Mouse (Mus musculus): ENCODE measurements around the gene Hapln4. TPM values are rescaled to one million over a fixed set of nuclear protein-coding genes. Genes with fewer than 3 reads are reported as not detected.
A peak's percentile ranks its signal among the peaks of the same experiment; 100 is the strongest.

The Hapln4 gene
- polyA plus RNA-seq, 1 experiment from 2014 or later = not detected

DNA sequence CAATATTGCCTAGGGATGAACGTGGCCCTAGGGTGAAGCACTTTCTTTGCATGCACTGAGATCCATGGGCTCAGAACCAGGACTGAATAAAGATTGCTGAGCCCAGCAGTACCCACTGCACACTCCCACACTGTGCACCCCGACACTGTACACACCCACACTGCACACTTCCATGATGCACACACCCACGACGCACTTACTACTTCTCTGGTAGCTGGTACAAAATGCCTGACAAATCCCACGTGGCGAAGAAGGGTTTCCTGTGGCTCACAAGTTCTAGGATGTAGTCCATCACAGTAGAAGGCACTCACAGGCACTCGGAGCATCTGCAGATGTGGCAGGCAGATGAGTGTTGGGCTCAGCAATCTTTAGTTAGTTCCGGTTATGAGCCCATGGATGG lies 41.7 kb downstream of the Hapln4 start:
- H3K27ac ChIP-seq (ENCODE audit: low read length) = no peak overlapping the region
- H3K4me1 ChIP-seq (ENCODE audit: control insufficient read depth, insufficient read depth, low read length) = no peaks in the 10 kb centered on the region
- no peaks in the 10 kb centered on the region for H3K9me3 ChIP-seq (ENCODE audit: control insufficient read depth, low read depth, low read length)
- H3K27me3 ChIP-seq (ENCODE audit: control insufficient read depth, insufficient read depth, low read length) = no peaks in the 10 kb centered on the region
- 63% methylated on average over 8 of the region's 8 CpGs for WGBS
- H3K9ac ChIP-seq (replicated peaks; ENCODE audit: low read depth, low read length) = no peak overlapping the region
- no peak overlapping the region for H3K4me2 ChIP-seq (replicated peaks; ENCODE audit: low read depth, low read length)
- no peak for ATAC-seq (ENCODE audit: insufficient number of reproducible peaks, insufficient read depth, low FRiP score, low read depth)
- H3K4me3 ChIP-seq (ENCODE audit: low read depth, low read length) = no peak overlapping the region
- no peaks in the 10 kb centered on the region for H3K36me3 ChIP-seq (ENCODE audit: control insufficient read depth, insufficient read depth, low read length)

DNA sequence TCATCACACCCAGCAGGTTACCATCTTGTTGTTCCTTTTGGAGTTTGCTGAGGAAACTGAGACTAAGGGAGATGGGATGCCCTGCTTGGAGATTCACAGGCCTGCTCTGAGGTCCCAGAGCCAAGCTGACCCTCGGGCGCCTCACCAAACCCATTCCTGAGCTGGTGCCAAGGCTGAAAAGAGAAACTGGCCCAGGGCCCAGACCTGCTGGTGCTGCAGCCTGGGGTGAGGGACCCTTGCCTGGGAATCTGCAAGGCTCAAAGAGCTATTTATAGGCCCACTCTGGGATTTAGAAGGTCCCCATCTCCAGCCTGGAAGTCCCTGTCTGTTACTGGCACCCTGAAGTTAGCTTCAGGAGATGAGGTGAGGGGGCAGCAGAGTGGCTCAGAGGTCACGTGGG lies 45.2 kb downstream of the Hapln4 start:
- Histone ChIP-seq H3K9me3 (ENCODE audit: control insufficient read depth, low read depth, low read length) (no peaks in the 10 kb centered on the region), H3K4me3 (ENCODE audit: low read depth, low read length) (no peak overlapping the region), H3K27me3 (ENCODE audit: control insufficient read depth, insufficient read depth, low read length) (no peaks in the 10 kb centered on the region), H3K4me2 (replicated peaks; ENCODE audit: low read depth, low read length) (no peak overlapping the region), H3K36me3 (ENCODE audit: control insufficient read depth, insufficient read depth, low read length) (peaks cover 3% of the 10 kb centered on the region; the same call in 1 of the 2 replicates), H3K4me1 (ENCODE audit: control insufficient read depth, insufficient read depth, low read length) (no peaks in the 10 kb centered on the region), H3K9ac (replicated peaks; ENCODE audit: low read depth, low read length) (no peak overlapping the region), H3K27ac (ENCODE audit: low read length) (no peak overlapping the region)
- ATAC-seq (ENCODE audit: insufficient number of reproducible peaks, insufficient read depth, low FRiP score, low read depth) = no peak
- 72% methylated on average over 3 of the region's 3 CpGs for WGBS

- Histone ChIP-seq H3K4me2 (replicated peaks; ENCODE audit: low read depth, low read length) (no peak overlapping the region), H3K27ac (ENCODE audit: low read length) (no peak overlapping the region; the same call in 1 of the 2 replicates), H3K4me1 (ENCODE audit: control insufficient read depth, insufficient read depth, low read length) (no peaks in the 10 kb centered on the region), H3K27me3 (ENCODE audit: control insufficient read depth, insufficient read depth, low read length) (no peaks in the 10 kb centered on the region), H3K4me3 (ENCODE audit: low read depth, low read length) (no peak overlapping the region), H3K9ac (replicated peaks; ENCODE audit: low read depth, low read length) (no peak overlapping the region), H3K9me3 (ENCODE audit: control insufficient read depth, low read depth, low read length) (no peaks in the 10 kb centered on the region), H3K36me3 (ENCODE audit: control insufficient read depth, insufficient read depth, low read length) (peaks cover 12% of the 10 kb centered on the region)
- ATAC-seq (ENCODE audit: insufficient number of reproducible peaks, insufficient read depth, low FRiP score, low read depth) = no peak
- WGBS = 67% methylated on average over 9 of the region's 9 CpGs
These were observed 46.2 kb downstream of the Hapln4 start for GRCm38 (mm10) chr8:70129309-70129952.

DNA sequence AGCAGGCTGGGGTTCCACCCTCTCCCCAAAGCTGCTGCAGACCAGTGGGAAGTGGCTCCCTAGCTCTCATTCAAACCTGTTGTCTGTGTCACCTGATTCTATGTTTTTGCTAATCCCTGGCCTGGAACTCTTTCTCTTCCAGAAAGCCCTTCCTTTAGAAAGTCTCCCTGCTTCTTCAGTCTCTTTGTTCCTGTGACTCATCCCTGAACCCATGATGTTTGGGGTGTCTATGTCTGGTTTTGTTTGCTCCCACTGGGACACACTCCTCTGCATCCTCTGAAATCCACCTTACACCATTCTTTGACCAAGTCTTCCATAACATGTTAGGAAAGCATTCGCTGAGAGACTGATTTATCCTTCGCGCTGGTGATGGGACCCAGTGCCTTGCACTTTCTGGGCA lies 46.8 kb downstream of the Hapln4 start:
- H3K27ac ChIP-seq (ENCODE audit: low read length) = no peak overlapping the region
- WGBS = 83% methylated on average over 3 of the region's 3 CpGs
- ATAC-seq (ENCODE audit: insufficient number of reproducible peaks, insufficient read depth, low FRiP score, low read depth) = no peak

DNA sequence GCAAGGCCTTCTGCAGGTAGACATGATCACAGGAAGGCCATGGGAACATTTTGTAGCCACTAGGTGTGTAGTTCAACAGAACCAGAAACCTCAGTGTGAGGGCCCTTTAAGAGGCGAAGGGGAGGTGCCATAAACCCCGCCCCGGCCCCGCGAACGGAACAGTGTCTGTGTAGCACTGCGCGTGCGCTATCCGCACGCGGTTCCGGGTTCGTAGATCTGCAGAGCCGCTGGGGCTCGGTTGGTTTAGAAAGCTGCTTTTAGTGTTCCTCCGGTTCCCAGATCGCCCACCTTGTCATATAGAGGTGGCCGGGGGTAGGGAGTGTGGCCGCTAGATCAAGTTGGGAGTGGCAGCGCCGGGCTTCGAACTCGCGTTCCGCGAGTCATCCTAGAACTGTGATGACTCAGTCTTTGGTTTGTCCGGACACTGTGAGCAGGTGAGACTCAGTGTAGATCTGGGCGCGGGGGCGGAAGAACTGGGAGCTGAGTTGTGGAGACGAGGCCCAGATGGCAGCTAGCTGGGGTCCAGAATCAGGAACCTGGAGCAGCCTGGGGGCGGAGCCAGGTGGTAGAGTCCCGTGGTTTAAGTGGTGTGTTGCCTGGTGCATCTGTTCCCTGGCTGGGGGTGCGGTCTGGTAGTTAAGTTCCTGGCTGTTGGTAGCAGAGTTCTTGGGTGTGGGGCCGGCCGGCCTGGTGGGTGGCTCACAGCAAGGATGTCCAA lies 48.1 kb downstream of the Hapln4 start, which contains the start of gene Nr2c2ap:
Gene Nr2c2ap, plus strand, starts transcription at position 168 of the 718 bp plus-strand sequence.
- Histone ChIP-seq H3K4me1 (ENCODE audit: control insufficient read depth, insufficient read depth, low read length) (no peaks in the 10 kb centered on the region), H3K9ac (replicated peaks; ENCODE audit: low read depth, low read length) (peak within 1 kb of the TSS; percentile 56), H3K36me3 (ENCODE audit: control insufficient read depth, insufficient read depth, low read length) (peaks cover 30% of the 10 kb centered on the region), H3K9me3 (ENCODE audit: control insufficient read depth, low read depth, low read length) (no peaks in the 10 kb centered on the region), H3K4me3 (ENCODE audit: low read depth, low read length) (peak within 1 kb of the TSS; percentile 72), H3K4me2 (replicated peaks; ENCODE audit: low read depth, low read length) (peak within 1 kb of the TSS; percentile 80), H3K27me3 (ENCODE audit: control insufficient read depth, insufficient read depth, low read length) (no peaks in the 10 kb centered on the region), H3K27ac (ENCODE audit: low read length) (0 out of 2 replicates have a peak within 1 kb of the TSS, but pooled peaks have one; percentile 27)
- 2% methylated on average over 37 of the region's 37 CpGs for WGBS
- peak; percentile 85 for ATAC-seq (ENCODE audit: insufficient number of reproducible peaks, insufficient read depth, low FRiP score, low read depth)

More for the DNA sequence above, 46.8 kb downstream of the Hapln4 start:
- no peaks in the 10 kb centered on the region for H3K27me3 ChIP-seq (ENCODE audit: control insufficient read depth, insufficient read depth, low read length)
- H3K4me1 ChIP-seq (ENCODE audit: control insufficient read depth, insufficient read depth, low read length) = no peaks in the 10 kb centered on the region
- H3K4me3 ChIP-seq (ENCODE audit: low read depth, low read length) = no peak overlapping the region
- no peak overlapping the region for H3K9ac ChIP-seq (replicated peaks; ENCODE audit: low read depth, low read length)
- H3K9me3 ChIP-seq (ENCODE audit: control insufficient read depth, low read depth, low read length) = no peaks in the 10 kb centered on the region
- H3K4me2 ChIP-seq (replicated peaks; ENCODE audit: low read depth, low read length) = no peak overlapping the region
- H3K36me3 ChIP-seq (ENCODE audit: control insufficient read depth, insufficient read depth, low read length) = peaks cover 18% of the 10 kb centered on the region

DNA sequence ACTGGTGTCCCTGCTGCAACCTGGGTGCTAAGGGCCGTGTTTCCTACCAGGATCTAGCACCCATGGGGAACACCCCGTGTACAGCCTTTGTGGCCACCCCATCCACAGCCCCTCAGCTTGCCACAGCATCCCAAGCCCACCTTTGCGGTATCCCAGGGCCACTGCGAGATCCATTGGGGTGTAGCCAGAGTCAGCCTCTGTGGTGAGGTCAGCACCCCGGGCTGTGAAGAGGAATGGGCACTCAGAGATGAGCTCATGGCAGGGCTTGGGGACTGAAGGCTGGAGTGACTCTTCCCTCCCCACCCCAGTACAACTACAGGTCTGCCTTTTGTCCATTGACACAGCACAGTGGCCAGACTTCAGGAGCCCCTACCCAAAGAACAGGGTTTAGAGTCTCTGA lies 50.8 kb downstream of the Hapln4 start:
- peaks cover 8% of the 10 kb centered on the region for H3K4me1 ChIP-seq (ENCODE audit: control insufficient read depth, insufficient read depth, low read length)
- H3K4me3 ChIP-seq (ENCODE audit: low read depth, low read length) = no peak overlapping the region
- H3K36me3 ChIP-seq (ENCODE audit: control insufficient read depth, insufficient read depth, low read length) = peaks cover 31% of the 10 kb centered on the region
- H3K27me3 ChIP-seq (ENCODE audit: control insufficient read depth, insufficient read depth, low read length) = no peaks in the 10 kb centered on the region
- H3K4me2 ChIP-seq (replicated peaks; ENCODE audit: low read depth, low read length) = no peak overlapping the region
- 95% methylated on average over 5 of the region's 5 CpGs for WGBS
- H3K27ac ChIP-seq (ENCODE audit: low read length) = no peak overlapping the region
- no peaks in the 10 kb centered on the region for H3K9me3 ChIP-seq (ENCODE audit: control insufficient read depth, low read depth, low read length)
- ATAC-seq (ENCODE audit: insufficient number of reproducible peaks, insufficient read depth, low FRiP score, low read depth) = no peak
- no peak overlapping the region for H3K9ac ChIP-seq (replicated peaks; ENCODE audit: low read depth, low read length)

- H3K27ac ChIP-seq (ENCODE audit: low read length) = no peak overlapping the region
- H3K9me3 ChIP-seq (ENCODE audit: control insufficient read depth, low read depth, low read length) = no peaks in the 10 kb centered on the region
- WGBS = 90% methylated on average over 9 of the region's 9 CpGs
- H3K4me3 ChIP-seq (ENCODE audit: low read depth, low read length) = no peak overlapping the region
- peaks cover 31% of the 10 kb centered on the region for H3K36me3 ChIP-seq (ENCODE audit: control insufficient read depth, insufficient read depth, low read length)
- H3K27me3 ChIP-seq (ENCODE audit: control insufficient read depth, insufficient read depth, low read length) = no peaks in the 10 kb centered on the region
- H3K4me1 ChIP-seq (ENCODE audit: control insufficient read depth, insufficient read depth, low read length) = peaks cover 8% of the 10 kb centered on the region
- no peak overlapping the region for H3K9ac ChIP-seq (replicated peaks; ENCODE audit: low read depth, low read length)
- no peak for ATAC-seq (ENCODE audit: insufficient number of reproducible peaks, insufficient read depth, low FRiP score, low read depth)
- H3K4me2 ChIP-seq (replicated peaks; ENCODE audit: low read depth, low read length) = no peak overlapping the region
These were observed 51.7 kb downstream of the Hapln4 start for GRCm38 (mm10) chr8:70134931-70135330.

GRCm38 (mm10) chr8:70136591-70136990 lies 53.3 kb downstream of the Hapln4 start:
- H3K27me3 ChIP-seq (ENCODE audit: control insufficient read depth, insufficient read depth, low read length) = no peaks in the 10 kb centered on the region
- H3K9me3 ChIP-seq (ENCODE audit: control insufficient read depth, low read depth, low read length) = no peaks in the 10 kb centered on the region
- WGBS = 84% methylated on average over 4 of the region's 4 CpGs
- H3K9ac ChIP-seq (replicated peaks; ENCODE audit: low read depth, low read length) = no peak overlapping the region
- peaks cover 31% of the 10 kb centered on the region for H3K36me3 ChIP-seq (ENCODE audit: control insufficient read depth, insufficient read depth, low read length)
- H3K4me1 ChIP-seq (ENCODE audit: control insufficient read depth, insufficient read depth, low read length) = peaks cover 19% of the 10 kb centered on the region
- no peak for ATAC-seq (ENCODE audit: insufficient number of reproducible peaks, insufficient read depth, low FRiP score, low read depth)
- H3K4me3 ChIP-seq (ENCODE audit: low read depth, low read length) = no peak overlapping the region
- H3K27ac ChIP-seq (ENCODE audit: low read length) = no peak overlapping the region
- no peak overlapping the region for H3K4me2 ChIP-seq (replicated peaks; ENCODE audit: low read depth, low read length)
